Mouse (Mus musculus) mouse trophoblast stem cell (cell line): Measurements from ENCODE around the gene Micu2.
"Not testable (repeated sequence)": the region's sequence is repeated elsewhere in the genome, so short reads cannot be mapped to it uniquely, and the experiment has no call there.

Experiments
- in situ Hi-C, 2 experiments: fragments of 300-500 bp; cut with MseI, MboI; formaldehyde crosslinking; loops; 2 replicates in 1 of 2; 3 replicates in 1 of 2; pipeline ENCODE4 v1.15.1; 2025

Gene Micu2

GRCm38 (mm10) chr14:57896088-57896871 is 102.8 kb downstream of the Micu2 start:
- in situ Hi-C loops: not testable (repeated sequence)

DNA sequence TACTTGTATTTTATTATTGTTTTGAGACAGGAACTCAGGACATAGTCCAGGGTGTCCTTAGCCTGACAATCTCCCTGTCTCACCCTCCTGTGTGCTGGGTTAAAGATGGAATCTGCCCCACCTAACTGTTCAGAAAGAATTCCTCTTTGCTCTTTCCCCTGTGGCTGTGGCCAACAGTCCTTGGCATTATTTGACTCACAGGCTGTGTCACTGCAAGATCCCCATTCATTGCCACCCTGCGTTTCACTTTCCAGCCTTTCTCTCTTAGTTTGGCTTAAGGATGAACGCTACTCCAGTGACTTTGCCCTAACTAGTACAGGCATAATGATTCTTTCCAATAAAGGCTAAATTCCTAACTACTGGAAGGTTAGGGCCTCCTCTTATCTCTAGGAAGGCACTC is 104.7 kb downstream of the Micu2 start:
- in situ Hi-C loops: no loop called here

DNA sequence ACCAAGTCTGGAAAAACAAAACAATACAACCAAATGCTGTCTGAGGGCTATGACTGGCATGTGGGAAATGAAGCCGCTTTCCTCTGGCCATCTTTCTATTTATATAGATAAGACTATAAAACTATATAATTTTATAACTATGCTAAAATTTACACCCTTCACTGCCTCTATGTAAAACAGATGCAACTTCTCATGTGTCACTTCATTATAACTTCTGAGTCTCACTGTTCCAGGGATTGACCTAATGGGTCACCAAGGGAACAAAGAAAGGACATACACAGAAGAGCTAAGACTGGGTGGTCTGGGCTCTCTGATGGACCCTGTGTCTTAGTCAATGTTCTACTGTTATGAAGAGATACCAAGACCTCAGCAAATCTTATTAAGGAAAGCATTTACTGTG is 106.1 kb downstream of the Micu2 start:
- in situ Hi-C loops: no loop called here

GRCm38 (mm10) chr14:57890011-57890842 is 108.8 kb downstream of the Micu2 start, which contains the start of gene Zdhhc20:
TSS of gene Zdhhc20 (minus strand) at chr14:57890276.
- in situ Hi-C loops: no loop called here

- in situ Hi-C loops: no loop called here
Observed at GRCm38 (mm10) chr14:57889541-57890010, 109.5 kb downstream of the Micu2 start.

GRCm38 (mm10) chr14:57887171-57887570 is 111.9 kb downstream of the Micu2 start:
- in situ Hi-C loops: no loop called here

DNA sequence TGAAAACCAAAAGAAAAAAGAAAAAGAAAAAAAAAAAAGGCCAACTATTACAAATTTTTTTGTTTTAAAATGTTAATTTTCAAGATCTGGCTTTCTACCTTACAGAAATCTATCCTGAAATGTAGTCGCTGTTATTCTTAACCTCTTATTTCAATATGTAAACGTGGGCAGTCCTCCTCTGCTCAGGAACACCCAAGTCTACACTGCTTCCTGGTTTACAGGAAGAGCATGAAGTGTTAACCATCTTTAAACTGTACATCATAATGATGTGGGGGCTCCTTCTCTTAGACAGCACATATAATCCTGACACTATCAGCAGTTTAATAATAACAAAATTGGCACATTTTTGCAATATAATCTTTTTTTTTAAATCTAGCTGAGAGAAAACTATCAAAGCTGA is 113.0 kb downstream of the Micu2 start:
- in situ Hi-C loops: no loop called here

- in situ Hi-C loops: no loop called here
Observed at GRCm38 (mm10) chr14:57883341-57883740, 115.7 kb downstream of the Micu2 start.

DNA sequence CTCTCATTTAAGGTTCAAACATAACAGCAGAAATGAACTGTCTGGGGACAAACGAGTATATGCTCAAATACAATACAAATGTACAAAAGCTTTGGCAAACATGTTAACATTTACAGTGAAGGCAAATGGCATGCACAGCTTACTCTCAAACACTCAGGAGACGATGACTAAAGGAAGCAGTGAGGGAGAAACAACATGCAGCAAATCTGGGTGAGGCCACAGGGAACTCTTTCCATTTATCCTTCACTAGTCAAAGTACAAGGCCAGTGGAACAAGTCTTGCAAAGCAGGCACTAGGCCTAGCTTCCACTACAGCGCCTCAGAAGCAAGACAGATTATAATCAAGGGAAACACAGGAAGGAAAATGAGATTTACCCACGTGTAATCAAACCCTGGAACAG is 116.3 kb downstream of the Micu2 start:
- in situ Hi-C loops: no loop called here

- in situ Hi-C loops: no loop called here
Observed at GRCm38 (mm10) chr14:57881793-57882192, 117.3 kb downstream of the Micu2 start.

DNA sequence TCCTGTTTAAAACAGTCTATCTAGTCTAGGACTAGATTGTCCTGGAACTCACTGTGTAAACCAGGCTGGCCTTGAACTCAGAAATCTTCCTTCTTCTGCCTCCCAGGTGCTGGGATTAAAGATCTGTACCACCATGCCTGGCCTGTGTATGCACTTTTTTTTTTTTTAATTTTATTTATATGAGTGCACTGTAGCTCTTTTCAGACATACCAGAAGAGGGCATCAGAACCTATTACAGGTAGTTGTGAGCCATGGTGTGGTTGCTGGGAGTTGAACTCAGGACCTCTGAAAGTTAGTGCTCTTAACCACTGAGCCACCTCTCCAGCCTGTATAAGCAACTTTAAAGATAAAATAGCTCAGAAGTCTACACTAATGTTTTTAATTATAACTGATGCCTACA is 118.0 kb downstream of the Micu2 start:
- in situ Hi-C loops: no loop called here

- in situ Hi-C loops: no loop called here
Observed at GRCm38 (mm10) chr14:57877921-57878320, 121.1 kb downstream of the Micu2 start.

- in situ Hi-C loops: no loop called here
Observed at GRCm38 (mm10) chr14:57866676-57867276, 132.3 kb downstream of the Micu2 start.
